Mouse (Mus musculus) heart, embryonic 14.5 days (tissue): ENCODE measurements around the gene Trafd1. TPM values are rescaled to one million over a fixed set of nuclear protein-coding genes. Genes with fewer than 3 reads are reported as not detected.
"Not testable (repeated sequence)": the region's sequence is repeated elsewhere in the genome, so short reads cannot be mapped to it uniquely, and the experiment has no call there.

Experiments used
- ATAC-seq: fragments of 200-750 bp; cut with Nextera tagmentation; 2 replicates; pipeline ENCODE4 v1.8.0; 2017; ENCODE audit warnings: low read depth, moderate TSS enrichment; ENCODE audit not compliant: insufficient number of reproducible peaks, insufficient read depth, low FRiP score
- H3K27ac ChIP-seq, 2 experiments: fragments of 200-500 bp in 1 of 2; fragments of 300-500 bp in 1 of 2; sonication (generic) in 1 of 2; replicated peaks in 1 of 2; 2 replicates each; pipeline ENCODE4 v1.5.1; 2012 to 2014; ENCODE audit warnings: low read depth in 2 of 2, low read length in 2 of 2, control low read depth in 1 of 2, mild to moderate bottlenecking in 1 of 2, mixed read lengths in 1 of 2; ENCODE audit not compliant: control insufficient read depth in 1 of 2, insufficient read depth in 1 of 2
- H3K27me3 ChIP-seq: fragments of 300-500 bp; sonication (generic); 2 replicates; pipeline ENCODE4 v1.6.1; 2014; ENCODE audit warnings: mild to moderate bottlenecking, low read length, control low read depth; ENCODE audit not compliant: control insufficient read depth, insufficient read depth
- H3K36me3 ChIP-seq: fragments of 300-500 bp; sonication (generic); 2 replicates; pipeline ENCODE4 v1.6.1; 2014; ENCODE audit warnings: mild to moderate bottlenecking, control low read depth, low read length, mixed read lengths; ENCODE audit not compliant: control insufficient read depth, insufficient read depth
- H3K4me1 ChIP-seq, 2 experiments: fragments of 200-500 bp in 1 of 2; fragments of 300-500 bp in 1 of 2; sonication (generic) in 1 of 2; 2 replicates each; pipeline ENCODE4 v1.6.1; 2012 to 2014; ENCODE audit warnings: low read length in 2 of 2, control low read depth in 1 of 2, mixed read lengths in 1 of 2; ENCODE audit not compliant: control insufficient read depth in 2 of 2, insufficient read depth in 2 of 2
- H3K4me2 ChIP-seq: fragments of 300-500 bp; sonication (generic); 2 replicates; pipeline ENCODE4 v1.6.1; 2014; ENCODE audit warnings: mild to moderate bottlenecking, low read length
- H3K4me3 ChIP-seq, 2 experiments: fragments of 200-500 bp in 1 of 2; fragments of 300-500 bp in 1 of 2; sonication (generic) in 1 of 2; 2 replicates each; pipeline ENCODE4 v1.5.1; 2012 to 2014; ENCODE audit warnings: low read length in 2 of 2, mild to moderate bottlenecking in 2 of 2, control low read depth in 1 of 2, low read depth in 1 of 2, moderate library complexity in 1 of 2; ENCODE audit not compliant: control insufficient read depth in 1 of 2, insufficient read depth in 1 of 2
- H3K9ac ChIP-seq: fragments of 300-500 bp; sonication (generic); 2 replicates; pipeline ENCODE4 v1.6.1; 2014; ENCODE audit warnings: mild to moderate bottlenecking, low read length
- H3K9me3 ChIP-seq: fragments of 300-500 bp; sonication (generic); 2 replicates; pipeline ENCODE4 v1.6.1; 2016; ENCODE audit warnings: low read length, control low read depth; ENCODE audit not compliant: control insufficient read depth
- WGBS: fragments of 180-500 bp; shearing (Covaris S2); extraction: QIAGEN DNeasy Blood & Tissue Kit; methylation state at CpG from one replicate; pipeline ENCODE4 v1.1.7; 2014; 5-methylcytosine and 5-hydroxymethylcytosine counted together
- polyA plus RNA-seq: library from polyadenylated mRNA; unstranded; fragments of >200 nt; fragmentation: Nextera tagmentation; extraction: Ambion mirVana; gene quantifications from 2 replicates; pipeline ENCODE4 v1.2.1, GENCODE M21; 2014

The Trafd1 gene
- polyA plus RNA-seq, 1 experiment from 2014 or later = 71.3 TPM

GRCm38 (mm10) chr5:121383857-121384756 lies 1.3 kb downstream of the Trafd1 start:
- ATAC-seq = no peak
- WGBS = 52% methylated on average over 10 of the region's 10 CpGs
- H3K4me3 ChIP-seq = peak overlapping the region; percentile 78 to 91
- peak overlapping the region; percentile 95 to 98 for H3K27ac ChIP-seq
- peaks cover 47% of the 10 kb centered on the region for H3K36me3 ChIP-seq
- H3K4me1 ChIP-seq = peaks cover 0 to 27% of the 10 kb centered on the region in 2 experiments; a peak in 3 of 4 replicates
- no peaks in the 10 kb centered on the region for H3K27me3 ChIP-seq
- peak overlapping the region; percentile 83 for H3K9ac ChIP-seq
- H3K9me3 ChIP-seq = 0 out of 2 replicates have a peak, but pooled peaks cover 3% of the 10 kb centered on the region
- peak overlapping the region; percentile 77 for H3K4me2 ChIP-seq

GRCm38 (mm10) chr5:121380692-121381091 lies 4.7 kb downstream of the Trafd1 start:
- Histone ChIP-seq H3K9me3 (0 out of 2 replicates have a peak, but pooled peaks cover 3% of the 10 kb centered on the region), H3K4me3 (no peak overlapping the region), H3K9ac (no peak overlapping the region), H3K36me3 (peaks cover 81% of the 10 kb centered on the region), H3K27ac (no peak overlapping the region), H3K27me3 (no peaks in the 10 kb centered on the region), H3K4me1 (peaks cover 0 to 15% of the 10 kb centered on the region in 2 experiments; a peak in 2 of 4 replicates), H3K4me2 (no peak overlapping the region)
- no peak for ATAC-seq
- 91% methylated on average over 2 of the region's 2 CpGs for WGBS

GRCm38 (mm10) chr5:121378678-121379256 lies 6.7 kb downstream of the Trafd1 start:
- Histone ChIP-seq H3K4me1 (0 out of 4 replicates have a peak, but pooled peaks cover 0 to 7% of the 10 kb centered on the region in 2 experiments), H3K9ac (no peak overlapping the region), H3K9me3 (0 out of 2 replicates have a peak, but pooled peaks cover 3% of the 10 kb centered on the region), H3K36me3 (peaks cover 98% of the 10 kb centered on the region), H3K27ac (no peak overlapping the region), H3K4me3 (no peak overlapping the region), H3K27me3 (no peaks in the 10 kb centered on the region), H3K4me2 (no peak overlapping the region)
- no peak for ATAC-seq
- 90% methylated on average over 13 of the region's 13 CpGs for WGBS

- not testable (repeated sequence) for ATAC-seq, H3K9ac ChIP-seq, H3K9me3 ChIP-seq, H3K4me3 ChIP-seq, H3K4me2 ChIP-seq, H3K27me3 ChIP-seq, H3K27ac ChIP-seq, H3K4me1 ChIP-seq
- peaks cover 98% of the 10 kb centered on the region for H3K36me3 ChIP-seq
- WGBS = 73% methylated on average over 5 of the region's 5 CpGs
Observed at GRCm38 (mm10) chr5:121376972-121377371, 8.5 kb downstream of the Trafd1 start.

- Histone ChIP-seq H3K4me3 (no peak overlapping the region), H3K4me1 (no peaks in the 10 kb centered on the region), H3K36me3 (peaks cover 98% of the 10 kb centered on the region), H3K9me3 (no peaks in the 10 kb centered on the region), H3K27ac (no peak overlapping the region), H3K4me2 (no peak overlapping the region), H3K9ac (no peak overlapping the region), H3K27me3 (no peaks in the 10 kb centered on the region)
- ATAC-seq = no peak
- WGBS = 89% methylated on average over 3 of the region's 3 CpGs
Observed at GRCm38 (mm10) chr5:121374790-121375189, 10.6 kb downstream of the Trafd1 start.

- peaks cover 95% of the 10 kb centered on the region for H3K36me3 ChIP-seq
- H3K9me3 ChIP-seq = no peaks in the 10 kb centered on the region
Observed at GRCm38 (mm10) chr5:121371712-121372111, 13.7 kb downstream of the Trafd1 start.

GRCm38 (mm10) chr5:121367255-121367654 lies 18.2 kb downstream of the Trafd1 start:
- H3K9me3 ChIP-seq = no peaks in the 10 kb centered on the region
- H3K27ac ChIP-seq = no peak overlapping the region
- H3K4me1 ChIP-seq = peaks cover 0 to 2% of the 10 kb centered on the region in 2 experiments; a peak in 1 of 4 replicates
- WGBS = 77% methylated on average over 4 of the region's 4 CpGs
- no peak overlapping the region for H3K4me2 ChIP-seq
- H3K36me3 ChIP-seq = peaks cover 97% of the 10 kb centered on the region
- ATAC-seq = no peak
- H3K9ac ChIP-seq = no peak overlapping the region
- H3K4me3 ChIP-seq = no peak overlapping the region
- H3K27me3 ChIP-seq = no peaks in the 10 kb centered on the region

More at GRCm38 (mm10) chr5:121371712-121372111, 13.7 kb downstream of the Trafd1 start:
- Histone ChIP-seq H3K4me3 (no peak overlapping the region), H3K27me3 (no peaks in the 10 kb centered on the region), H3K9ac (no peak overlapping the region), H3K4me1 (peaks cover 0 to 2% of the 10 kb centered on the region in 2 experiments; a peak in 1 of 4 replicates), H3K4me2 (no peak overlapping the region), H3K27ac (no peak overlapping the region)
- WGBS = 86% methylated on average over 6 of the region's 6 CpGs
- no peak for ATAC-seq
